Mouse (Mus musculus) megakaryocyte, embryonic 14.5 days (primary cell): ENCODE measurements around the gene P2ry2.

Source experiments
- FLI1 ChIP-seq: IDR thresholded peaks from 2 replicates; pipeline ENCODE4 v1.6.1; 2012; ENCODE audit warnings: low read length, inconsistent platforms, mixed read lengths
- GATA1 ChIP-seq: IDR thresholded peaks from 3 replicates; pipeline ENCODE4 v1.6.1; 2012; ENCODE audit warnings: mixed read lengths, low read length, inconsistent platforms, borderline replicate concordance

DNA sequence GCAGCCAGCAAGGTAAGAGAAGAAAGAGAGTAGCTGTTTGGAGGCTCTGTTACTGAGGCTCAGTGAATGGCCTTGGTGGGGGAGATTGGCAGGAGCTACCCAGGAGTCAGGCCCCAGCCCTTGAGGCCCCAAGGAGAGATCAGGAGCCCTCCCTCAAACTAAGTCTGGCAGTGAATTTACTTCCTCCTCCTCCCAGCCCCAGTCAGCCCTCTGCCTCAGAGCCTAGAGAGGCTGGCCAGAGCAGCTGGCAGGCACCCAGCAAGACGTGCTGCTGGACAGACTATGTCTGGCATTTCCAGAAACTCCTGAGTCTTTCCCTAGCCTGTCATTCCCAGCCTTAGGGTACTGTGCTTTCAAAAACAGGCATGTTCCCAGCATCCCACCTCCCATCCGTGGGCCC lies 33.5 kb downstream of the P2ry2 start:
- TF ChIP-seq GATA1 (no peak), FLI1 (no peak)
